Mouse (Mus musculus) lung, postnatal 4 days (tissue): ENCODE results near the gene Cxcl13.

Experiments used
- DNase-seq, 2 experiments: peaks; one replicate each; pipeline ENCODE4 v3.0.0; 2021

Gene Cxcl13

DNA sequence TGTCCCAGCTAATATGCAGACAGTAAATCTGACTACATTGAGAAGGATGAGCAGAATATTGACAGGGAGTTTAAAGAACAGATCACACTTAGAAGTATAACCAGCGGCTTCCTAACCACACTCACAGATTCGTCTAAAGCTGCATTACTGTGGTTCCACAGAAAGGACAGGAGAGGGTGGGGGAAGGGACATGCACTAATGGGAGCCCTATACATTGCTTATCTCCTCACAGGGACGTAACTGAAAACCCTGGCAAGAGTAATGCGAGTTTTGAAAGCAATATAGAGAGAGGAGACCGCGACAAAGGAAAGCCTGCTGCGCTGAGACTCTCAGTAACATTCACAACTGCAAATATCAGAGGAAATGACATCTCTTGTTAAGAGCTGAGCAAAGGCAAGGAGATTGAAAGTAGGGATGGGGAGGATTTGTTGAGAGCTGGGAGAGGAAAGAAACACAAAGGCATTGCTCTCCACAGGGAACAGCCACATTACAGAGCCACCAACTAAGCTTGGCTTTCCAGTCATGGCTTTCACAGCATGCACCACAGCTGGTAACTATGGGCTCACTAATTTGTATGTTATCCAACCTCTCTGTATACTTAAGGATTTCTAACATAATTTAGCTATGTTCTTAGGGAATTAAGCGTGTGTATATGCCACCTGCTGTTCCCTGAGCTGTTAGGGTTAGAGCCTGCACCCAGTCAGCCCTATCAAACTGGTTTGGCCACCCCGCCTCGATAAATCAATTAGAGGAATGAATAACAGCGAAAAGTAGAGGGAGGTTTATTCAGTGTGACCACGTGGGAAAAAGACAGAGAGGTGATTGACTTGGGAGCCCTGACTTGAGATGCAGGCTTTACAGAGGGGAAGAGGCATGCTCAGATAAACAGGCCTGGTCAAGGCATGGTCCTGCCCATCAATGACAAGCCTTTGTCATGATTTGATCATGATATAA, 34.9 kb downstream of the Cxcl13 start:
- no peak for DNase-seq

DNA sequence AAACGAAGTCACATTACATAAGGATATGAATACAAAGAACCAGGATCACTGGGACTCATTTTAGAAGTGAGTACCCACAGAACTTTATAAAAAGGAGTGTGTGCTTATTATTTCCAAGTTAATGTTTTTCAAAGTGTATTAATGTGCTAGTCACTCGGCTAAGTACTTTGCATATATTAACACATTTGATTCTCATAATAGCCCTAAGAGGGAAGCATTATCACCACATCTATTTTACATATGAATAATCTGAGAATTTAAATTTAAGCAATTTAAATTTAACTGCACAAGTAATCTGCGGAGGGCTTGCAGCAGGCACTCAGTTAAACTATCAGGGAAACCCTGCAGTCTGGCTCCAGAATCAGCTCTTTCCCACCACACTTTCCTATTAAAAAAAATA, 40.5 kb downstream of the Cxcl13 start:
- no peak for DNase-seq

DNA sequence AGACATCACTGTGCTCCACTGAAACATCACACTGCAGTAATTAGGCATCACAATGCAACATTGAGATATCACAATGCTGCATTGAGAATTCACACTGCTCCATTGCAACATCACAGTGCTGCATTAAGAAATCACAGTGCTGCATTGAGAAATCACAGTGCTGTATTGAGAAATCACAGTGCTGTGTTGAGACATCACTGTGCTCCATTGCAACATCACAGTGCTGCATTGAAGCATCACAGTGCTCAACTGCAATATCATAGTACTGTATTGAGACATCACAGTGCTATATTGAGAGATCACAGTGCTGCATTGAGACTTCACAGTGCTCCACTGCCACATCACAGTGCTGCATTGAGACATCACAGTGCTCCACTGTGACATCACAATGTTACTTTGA, 46.6 kb downstream of the Cxcl13 start:
- no peak for DNase-seq

DNA sequence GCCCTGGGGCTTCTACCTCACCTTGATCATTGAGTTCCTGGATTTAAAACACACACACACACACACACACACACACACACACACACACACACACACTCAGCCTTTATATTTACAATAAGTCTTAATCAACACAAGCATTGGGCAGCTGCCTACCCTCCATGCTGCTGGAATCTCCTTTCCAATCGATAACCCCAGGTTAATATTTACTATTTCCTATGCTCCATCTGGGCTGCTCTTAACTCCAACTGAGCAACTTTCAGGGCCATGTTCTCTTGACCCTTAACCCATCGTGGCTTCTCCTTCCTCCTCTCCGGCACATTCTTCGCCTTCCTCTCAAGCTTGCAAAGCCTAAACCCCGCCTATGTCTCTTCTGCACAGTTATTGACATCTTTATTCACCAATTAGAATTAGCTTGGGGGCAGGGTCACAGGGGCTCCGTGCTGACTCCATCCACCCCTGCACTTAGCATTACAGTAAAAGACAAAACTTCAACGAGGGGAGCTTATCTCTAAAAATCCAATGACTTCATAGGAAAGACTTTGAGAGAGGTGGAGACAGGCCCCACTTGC, 51.6 kb downstream of the Cxcl13 start:
- DNase-seq, result no peak

DNA sequence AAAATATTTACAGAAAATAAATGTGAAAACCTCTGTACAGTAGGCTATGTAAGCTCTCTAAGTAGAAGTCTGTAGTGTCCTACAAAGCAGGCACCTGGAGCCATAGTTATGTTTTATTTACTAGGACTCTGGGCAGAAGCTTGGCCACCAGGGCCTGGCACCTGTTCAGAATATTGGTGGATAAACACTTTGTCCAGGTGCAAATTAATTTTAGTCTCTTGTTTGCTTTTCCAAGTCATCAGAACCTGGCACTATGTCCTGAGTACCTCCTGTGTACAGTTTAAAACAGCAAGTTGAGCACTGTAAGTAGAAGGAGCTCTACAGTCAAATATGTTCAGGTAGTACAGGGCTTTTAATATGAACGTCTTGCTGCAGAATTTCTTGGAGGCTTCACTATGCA, 52.3 kb downstream of the Cxcl13 start:
- DNase-seq, result peak in 1 of 2 experiments; percentile 24
